Mouse (Mus musculus): Measurements from ENCODE around the gene 4930519G04Rik.
"Not testable (repeated sequence)": the region's sequence is repeated elsewhere in the genome, so short reads cannot be mapped to it uniquely, and the experiment has no call there.

DNA sequence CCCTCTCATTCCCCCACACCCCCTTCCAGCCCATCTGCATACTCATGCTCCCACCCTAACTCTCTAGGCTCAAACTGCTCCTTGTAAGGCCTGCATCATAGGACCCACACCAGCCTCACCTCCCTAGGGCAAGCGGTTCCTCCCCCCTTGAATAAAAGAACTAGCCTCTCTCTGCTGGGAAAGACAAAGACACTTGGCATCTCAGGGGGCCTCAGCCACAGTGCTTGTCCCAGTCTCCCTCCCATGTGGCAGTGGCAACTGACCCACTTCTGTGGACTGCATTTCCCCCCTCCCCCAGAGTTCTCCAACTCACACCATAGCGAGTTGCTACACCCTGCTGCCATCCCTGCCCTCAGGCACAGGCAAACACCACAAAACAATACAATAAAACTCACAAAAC is 9.1 kb upstream of the 4930519G04Rik start:
- not testable (repeated sequence) for TF ChIP-seq EP300, CTCF (IDR thresholded peaks at IDR 0.05; ENCODE audit: low read depth)
